Mouse (Mus musculus) bone marrow macrophage, adult 2 months (primary cell): ENCODE results near the gene Rgl2.

ENCODE experiments used
- CTCF ChIP-seq: IDR thresholded peaks from 2 replicates; pipeline ENCODE4 v1.5.1; 2012; ENCODE audit warnings: low read depth, mild to moderate bottlenecking, low read length, moderate library complexity
- POLR2A ChIP-seq: IDR thresholded peaks from 2 replicates; pipeline ENCODE4 v1.6.1; 2012; ENCODE audit warnings: mild to moderate bottlenecking, low read depth, low read length, borderline replicate concordance

- TF ChIP-seq POLR2A: no peak
- no peak for TF ChIP-seq CTCF
These were observed 44.2 kb downstream of the Rgl2 start for GRCm38 (mm10) chr17:33973572-33973971.
